ENCODE assay signal across 9 mouse cellular contexts in the genomic region with DNA sequence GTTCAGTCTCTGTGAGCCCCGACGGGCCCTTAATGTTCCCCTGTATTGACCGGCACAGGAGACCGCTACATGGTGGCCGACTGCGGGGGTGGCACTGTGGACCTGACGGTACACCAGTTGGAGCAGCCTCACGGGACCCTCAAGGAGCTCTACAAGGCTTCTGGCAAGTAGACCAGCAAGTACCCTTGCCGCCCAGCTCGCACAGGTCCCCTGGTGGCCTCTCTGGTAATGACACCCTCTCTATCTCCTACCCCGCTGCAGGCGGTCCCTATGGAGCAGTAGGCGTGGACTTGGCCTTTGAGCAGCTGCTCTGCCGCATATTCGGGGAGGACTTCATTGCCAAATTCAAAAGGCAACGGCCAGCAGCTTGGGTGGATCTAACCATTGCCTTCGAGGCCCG. TPM values are rescaled to one million over a fixed set of nuclear protein-coding genes. Genes with fewer than 3 reads are reported as not detected.
DNase-seq lines count a peak whose midpoint lies in the region; ATAC-seq and TF ChIP-seq lines count a peak whose summit lies in the region.
"Had no signal": no experiment of that assay in that cellular context is flagged by ENCODE, and none has a peak within 500 bp of the region (broad histone marks: within the 10 kb centered on the region; RNA-seq: fewer than 3 reads in every experiment).

No protein-coding gene starts in this region.

- intact Hi-C loops in heart, postnatal 36 days (cut with DNase I) = loop anchor here (1.0 kb wide), 1 partner anchor 47 kb away; no protein-coding TSS in a partner anchor

- peak; percentile 84 for TF ChIP-seq CTCF in E14TG2a.4 (conservative IDR thresholded peaks at IDR 0.05; ENCODE audit: low read length)

- H3K27ac ChIP-seq in forebrain, embryonic 15.5 days (replicated peaks) = no peak overlapping the region

- no peaks in the 10 kb centered on the region for H3K9me3 ChIP-seq in E14TG2a.4 (ENCODE audit: low read length)
- H3K9me3 ChIP-seq in forebrain, embryonic 15.5 days = no peaks in the 10 kb centered on the region

- 34% methylated on average over 18 of the region's 18 CpGs for WGBS in forebrain, embryonic 15.5 days

- H3K27me3 ChIP-seq in E14TG2a.4 (ENCODE audit: insufficient read depth, low read length) = peaks cover 37% of the 10 kb centered on the region
- no peaks in the 10 kb centered on the region for H3K27me3 ChIP-seq in forebrain, embryonic 15.5 days

- H3K36me3 ChIP-seq in E14TG2a.4 (ENCODE audit: insufficient read depth, low read length) = peaks cover 34% of the 10 kb centered on the region
- peaks cover 31% of the 10 kb centered on the region for H3K36me3 ChIP-seq in forebrain, embryonic 15.5 days

- peak; percentile 33; the same call in 1 of the 2 replicates for ATAC-seq in forebrain, embryonic 15.5 days (replicated peaks)

- H3K4me3 ChIP-seq in E14TG2a.4 (replicated peaks; ENCODE audit: low read length) = peak overlapping the region; percentile 54
- H3K4me3 ChIP-seq in forebrain, embryonic 15.5 days = no peak overlapping the region

- H3K4me2 ChIP-seq in forebrain, embryonic 15.5 days (replicated peaks) = no peak overlapping the region

- H3K4me1 ChIP-seq in E14TG2a.4 (replicated peaks; ENCODE audit: low read depth, low read length) = peaks cover 69% of the 10 kb centered on the region
- no peaks in the 10 kb centered on the region for H3K4me1 ChIP-seq in forebrain, embryonic 15.5 days

- peak; percentile 72 to 88 for DNase-seq in adrenal gland, postnatal 36 days
- DNase-seq in heart, postnatal 36 days = peak; percentile 83 to 86
- DNase-seq in layer of hippocampus, adult 9-11 months = peak; percentile 35
- DNase-seq in lung, postnatal 10 days = peak; percentile 91
- peak; percentile 75 for DNase-seq in retina, embryonic 14.5 days (ENCODE audit: low spot score)
- DNase-seq in urinary bladder, postnatal 10 days (ENCODE audit: low spot score) = peak; percentile 49

- H3K9ac ChIP-seq in forebrain, embryonic 15.5 days (replicated peaks) = no peak overlapping the region

RNA-seq across cellular contexts. Expression of a gene that starts 9.3 kb away (rescaled TPM):
- total RNA-seq in adrenal gland, postnatal 36 days (2021) = not detected
- polyA plus RNA-seq in forebrain, embryonic 15.5 days (2015; fragmentation: Nextera tagmentation; extraction: Ambion mirVana) = not detected in 2 replicates
- total RNA-seq in heart, postnatal 36 days (2021) = not detected
- total RNA-seq: left cerebral cortex, postnatal 36 days had no signal

RNA-seq across cellular contexts. Expression of a gene that starts 15.5 kb away (rescaled TPM):
- 10 to 100 TPM in 1 of 2 experiments, 1 to 10 TPM in 1; 7.7 to 12.3 TPM for total RNA-seq in adrenal gland, postnatal 36 days (2021)
- polyA plus RNA-seq in forebrain, embryonic 15.5 days (2015; fragmentation: Nextera tagmentation; extraction: Ambion mirVana) = 3.7 TPM in 2 replicates
- 10 to 100 TPM; 32.1 to 44.1 TPM for total RNA-seq in heart, postnatal 36 days (2021)

RNA-seq across cellular contexts. Expression of a gene that starts 17.3 kb away (rescaled TPM):
- total RNA-seq in adrenal gland, postnatal 36 days (2021) = 100 to 1,000 TPM in 1 of 2 experiments, 10 to 100 TPM in 1; 83.7 to 125 TPM
- 88.7 and 95.4 TPM in 2 replicates for polyA plus RNA-seq in forebrain, embryonic 15.5 days (2015; fragmentation: Nextera tagmentation; extraction: Ambion mirVana)
- total RNA-seq in heart, postnatal 36 days (2021) = 10 to 100 TPM in 1 of 2 experiments, 1 to 10 TPM in 1; 9.7 to 12.8 TPM

RNA-seq across cellular contexts. Expression of a gene that starts 37.3 kb away (rescaled TPM):
- 10 to 100 TPM; 60.0 to 68.2 TPM for total RNA-seq in adrenal gland, postnatal 36 days (2021)
- 18.8 and 19.7 TPM in 2 replicates for polyA plus RNA-seq in forebrain, embryonic 15.5 days (2015; fragmentation: Nextera tagmentation; extraction: Ambion mirVana)
- total RNA-seq in heart, postnatal 36 days (2021) = 10 to 100 TPM; 85.1 to 86.2 TPM

RNA-seq across cellular contexts. Expression of a gene that starts 44.2 kb away (rescaled TPM):
- total RNA-seq in adrenal gland, postnatal 36 days (2021) = 1 to 10 TPM; 5.5 to 5.7 TPM
- 36.4 and 37.9 TPM in 2 replicates for polyA plus RNA-seq in forebrain, embryonic 15.5 days (2015; fragmentation: Nextera tagmentation; extraction: Ambion mirVana)
- total RNA-seq in heart, postnatal 36 days (2021) = 1 to 10 TPM; 6.1 to 7.0 TPM

Comparison
In these comparisons a context has a peak if more than half of its experiments do, and no peak if none do; other contexts are left out.
1. DNase-seq: peak in every context shown above with its lines; median percentile 91 in lung, postnatal 10 days; 84 in heart, postnatal 36 days; 80 in adrenal gland, postnatal 36 days; 75 in retina, embryonic 14.5 days; 49 in urinary bladder, postnatal 10 days; 35 in layer of hippocampus, adult 9-11 months.
2. RNA of a gene that starts 17.3 kb away (total RNA-seq): 83.7 to 125 TPM in adrenal gland, postnatal 36 days; 9.7 to 12.8 TPM in heart, postnatal 36 days; every median in the first group is over 4 times any median in the second.